ENCODE assay signal across 9 mouse cellular contexts in genomic region chr4:129272756-129273046, GRCm38 (mm10). TPM values are rescaled to one million over a fixed set of nuclear protein-coding genes. Genes with fewer than 3 reads are reported as not detected.
A peak's percentile ranks its signal among the peaks of the same experiment; 100 is the strongest.
DNase-seq lines count a peak whose midpoint lies in the region; ATAC-seq lines count a peak whose summit lies in the region.
"Had no signal": no experiment of that assay in that cellular context is flagged by ENCODE, and none has a peak within 500 bp of the region (broad histone marks: within the 10 kb centered on the region; RNA-seq: fewer than 3 reads in every experiment).

No protein-coding gene starts in this region.

- H3K4me3 ChIP-seq in lung, embryonic 15.5 days = peak overlapping the region; percentile 26
- H3K4me3 ChIP-seq: limb, embryonic 13.5 days had no signal

- H3K27me3 ChIP-seq in lung, embryonic 15.5 days = no peaks in the 10 kb centered on the region
- H3K27me3 ChIP-seq: limb, embryonic 13.5 days had no signal

- WGBS in lung, embryonic 15.5 days = 27% methylated on average over 5 of the region's 5 CpGs

- H3K9ac ChIP-seq in lung, embryonic 15.5 days = no peak overlapping the region
- H3K9ac ChIP-seq: limb, embryonic 13.5 days had no signal

- intact Hi-C loops in heart, postnatal 14 days (cut with DNase I) = no loop called here

- H3K27ac ChIP-seq in lung, embryonic 15.5 days = peak overlapping the region; percentile 72
- H3K27ac ChIP-seq: limb, embryonic 13.5 days had no signal

- H3K4me2 ChIP-seq in lung, embryonic 15.5 days = peak overlapping the region; percentile 44

- peak; percentile 69 for DNase-seq in adrenal gland, adult 2 months
- DNase-seq in adrenal gland, adult 8-10 months = no peak
- peak; percentile 27 for DNase-seq in thymus, postnatal 4 days
- DNase-seq in thymus, adult 18-20 months = no peak
- peak; percentile 50 to 59 for DNase-seq in heart, postnatal 14 days
- DNase-seq in urinary bladder, postnatal 4 days (ENCODE audit: low spot score in 2 of 2) = peak; percentile 55 to 77
- no peak for DNase-seq in spleen, postnatal 36 days (ENCODE audit: low spot score in 2 of 2)

- peaks cover 12% of the 10 kb centered on the region for H3K4me1 ChIP-seq in lung, embryonic 15.5 days

- ATAC-seq in lung, embryonic 15.5 days (ENCODE audit: borderline replicate concordance, extremely low read depth, low FRiP score, low TSS enrichment) = peak; percentile 50; the same call in 1 of the 2 replicates

- H3K36me3 ChIP-seq in lung, embryonic 15.5 days = no peaks in the 10 kb centered on the region
- H3K36me3 ChIP-seq: limb, embryonic 13.5 days had no signal

- no peaks in the 10 kb centered on the region for H3K9me3 ChIP-seq in lung, embryonic 15.5 days
- H3K9me3 ChIP-seq: limb, embryonic 13.5 days had no signal

RNA-seq across cellular contexts. Expression of gene C77080, which starts 11.5 kb away (rescaled TPM):
- 10 to 100 TPM; 15.5 to 30.5 TPM for total RNA-seq in adrenal gland, adult 2 months (2021)
- 20.4 and 21.3 TPM in 2 replicates for polyA plus RNA-seq in adrenal gland, adult 2 months (2012; rRNA removed)
- total RNA-seq in adrenal gland, adult 8-10 months (2022) = 10 to 100 TPM; 23.9 to 44.8 (median 34.4) TPM
- 1 to 10 TPM; 4.8 to 5.7 TPM for total RNA-seq in heart, postnatal 14 days (2021)
- polyA plus RNA-seq in lung, embryonic 15.5 days (2015; fragmentation: Nextera tagmentation; extraction: Ambion mirVana) = 5.2 and 6.8 TPM in 2 replicates

RNA-seq across cellular contexts. Expression of gene Sync, which starts 14.7 kb away (rescaled TPM):
- under 1 TPM; 0.66 to 0.97 TPM for total RNA-seq in adrenal gland, adult 2 months (2021)
- 0.11 and 0.32 TPM in 2 replicates for polyA plus RNA-seq in adrenal gland, adult 2 months (2012; rRNA removed)
- 1 to 10 TPM in 3 of 4 experiments, under 1 TPM in 1; 0.73 to 2.5 (median 1.1) TPM for total RNA-seq in adrenal gland, adult 8-10 months (2022)
- total RNA-seq in heart, postnatal 14 days (2021) = 10 to 100 TPM; 11.4 to 12.5 TPM
- 0.54 and 0.71 TPM in 2 replicates for polyA plus RNA-seq in lung, embryonic 15.5 days (2015; fragmentation: Nextera tagmentation; extraction: Ambion mirVana)

Comparison
In these comparisons a context has a peak if more than half of its experiments do, and no peak if none do; other contexts are left out.
1. DNase-seq: peak in adrenal gland, adult 2 months (single experiment), thymus, postnatal 4 days (single experiment), heart, postnatal 14 days (2 of 2) and urinary bladder, postnatal 4 days (2 of 2); none in adrenal gland, adult 8-10 months (single experiment), thymus, adult 18-20 months (0 of 2) and spleen, postnatal 36 days (0 of 2).